Mouse (Mus musculus) liver, embryonic 15.5 days (tissue): ENCODE results near the gene Mapk14. TPM values are rescaled to one million over a fixed set of nuclear protein-coding genes. Genes with fewer than 3 reads are reported as not detected.
"Not testable (repeated sequence)": the region's sequence is repeated elsewhere in the genome, so short reads cannot be mapped to it uniquely, and the experiment has no call there.

Source experiments
- ATAC-seq: fragments of 200-750 bp; cut with Nextera tagmentation; 2 replicates; pipeline ENCODE4 v1.8.0; 2017; ENCODE audit warnings: moderate number of reproducible peaks, mild to moderate bottlenecking, moderate library complexity; ENCODE audit not compliant: insufficient read depth
- H3K27ac ChIP-seq: fragments of 300-500 bp; sonication (generic); replicated peaks from 2 replicates; pipeline ENCODE4 v1.5.1; 2015; ENCODE audit warnings: mild to moderate bottlenecking, inconsistent platforms
- H3K27me3 ChIP-seq: fragments of 300-500 bp; sonication (generic); 2 replicates; pipeline ENCODE4 v1.6.1; 2015; ENCODE audit warnings: mild to moderate bottlenecking, inconsistent platforms
- H3K36me3 ChIP-seq: fragments of 300-500 bp; sonication (generic); replicated peaks from 2 replicates; pipeline ENCODE4 v1.6.1; 2015; ENCODE audit warnings: moderate library complexity, mild to moderate bottlenecking, inconsistent platforms
- H3K4me1 ChIP-seq: fragments of 300-500 bp; sonication (generic); replicated peaks from 2 replicates; pipeline ENCODE4 v1.6.1; 2015; ENCODE audit warnings: inconsistent platforms
- H3K4me2 ChIP-seq: fragments of 300-500 bp; sonication (generic); 2 replicates; pipeline ENCODE4 v1.6.1; 2015; ENCODE audit warnings: moderate library complexity, mild to moderate bottlenecking, inconsistent platforms
- H3K4me3 ChIP-seq: fragments of 300-500 bp; sonication (generic); replicated peaks from 2 replicates; pipeline ENCODE4 v1.5.1; 2015; ENCODE audit warnings: mild to moderate bottlenecking, inconsistent platforms
- H3K9ac ChIP-seq: fragments of 300-500 bp; sonication (generic); 2 replicates; pipeline ENCODE4 v1.6.1; 2015; ENCODE audit warnings: moderate library complexity, mild to moderate bottlenecking, inconsistent platforms
- H3K9me3 ChIP-seq: fragments of 300-500 bp; sonication (generic); replicated peaks from 2 replicates; pipeline ENCODE4 v1.6.1; 2016; ENCODE audit warnings: inconsistent platforms
- WGBS: fragments of 180-500 bp; shearing (Covaris S2); methylation state at CpG from one replicate; pipeline ENCODE4 v1.1.7; 2015; ENCODE audit warnings: mixed read lengths; ENCODE audit not compliant: insufficient replicate concordance; 5-methylcytosine and 5-hydroxymethylcytosine counted together
- polyA plus RNA-seq: library from polyadenylated mRNA; unstranded; fragments of >200 nt; fragmentation: Nextera tagmentation; extraction: Ambion mirVana; gene quantifications from 2 replicates; pipeline ENCODE4 v1.2.1, GENCODE M21; 2015

Gene Mapk14
- polyA plus RNA-seq, 1 experiment from 2014 or later, result 29.0 TPM

DNA sequence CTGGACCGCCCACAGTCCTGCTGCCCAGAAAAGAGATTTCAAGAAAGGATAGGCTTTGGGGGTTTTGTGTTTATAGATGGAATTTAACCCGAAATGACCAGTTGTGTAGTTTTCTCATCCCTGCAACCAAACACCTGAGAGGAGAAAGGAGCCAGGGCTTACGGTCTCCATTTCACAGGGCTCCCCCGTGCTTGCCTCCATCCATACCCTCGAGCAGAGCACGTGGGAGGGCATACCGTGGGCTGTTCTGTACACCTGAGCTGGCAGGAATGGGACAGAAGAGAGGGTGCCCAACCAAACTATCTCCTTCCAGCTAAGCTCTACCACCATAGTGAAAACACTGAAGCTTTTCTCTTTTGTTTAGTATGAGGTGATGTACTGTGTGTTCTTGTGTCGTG lies 19.2 kb downstream of the Mapk14 start:
- Histone ChIP-seq H3K27ac (no peak overlapping the region), H3K9ac (no peak overlapping the region), H3K4me2 (no peak overlapping the region), H3K36me3 (peaks cover 35% of the 10 kb centered on the region), H3K4me1 (peaks cover 72% of the 10 kb centered on the region), H3K9me3 (no peaks in the 10 kb centered on the region), H3K4me3 (no peak overlapping the region), H3K27me3 (no peaks in the 10 kb centered on the region)
- 76% methylated on average over 8 of the region's 8 CpGs for WGBS
- no peak for ATAC-seq

GRCm38 (mm10) chr17:28711237-28711636 lies 20.1 kb downstream of the Mapk14 start:
- peaks cover 38% of the 10 kb centered on the region for H3K36me3 ChIP-seq
- 85% methylated on average over 6 of the region's 6 CpGs for WGBS
- peaks cover 65% of the 10 kb centered on the region for H3K4me1 ChIP-seq
- peak overlapping the region; percentile 7; the same call in 1 of the 2 replicates for H3K27ac ChIP-seq
- H3K4me2 ChIP-seq, result no peak overlapping the region
- no peak overlapping the region for H3K4me3 ChIP-seq
- no peak overlapping the region for H3K9ac ChIP-seq
- H3K27me3 ChIP-seq, result no peaks in the 10 kb centered on the region
- ATAC-seq, result no peak
- no peaks in the 10 kb centered on the region for H3K9me3 ChIP-seq

DNA sequence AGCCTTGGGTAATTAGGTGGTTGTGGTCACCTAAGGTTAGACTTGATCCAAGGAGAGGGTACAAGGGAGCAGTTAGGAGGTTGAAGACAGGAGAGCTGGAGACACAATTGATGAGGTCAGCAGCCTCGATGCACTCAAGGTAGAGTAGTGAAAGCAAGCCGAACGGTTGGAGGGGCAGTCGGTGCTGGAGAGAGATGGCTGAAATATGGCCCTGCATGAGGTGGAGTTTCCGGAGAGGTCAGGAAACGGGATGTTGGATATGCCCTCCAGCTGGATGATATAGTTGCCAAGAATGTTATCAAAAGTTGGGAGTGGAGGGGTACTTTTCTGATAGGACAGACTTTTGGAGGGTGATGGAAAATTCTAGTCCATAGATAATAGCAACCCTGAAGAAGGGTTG lies 21.2 kb downstream of the Mapk14 start:
- peaks cover 55% of the 10 kb centered on the region for H3K4me1 ChIP-seq
- H3K36me3 ChIP-seq, result peaks cover 48% of the 10 kb centered on the region
- 68% methylated on average over 6 of the region's 6 CpGs for WGBS

DNA sequence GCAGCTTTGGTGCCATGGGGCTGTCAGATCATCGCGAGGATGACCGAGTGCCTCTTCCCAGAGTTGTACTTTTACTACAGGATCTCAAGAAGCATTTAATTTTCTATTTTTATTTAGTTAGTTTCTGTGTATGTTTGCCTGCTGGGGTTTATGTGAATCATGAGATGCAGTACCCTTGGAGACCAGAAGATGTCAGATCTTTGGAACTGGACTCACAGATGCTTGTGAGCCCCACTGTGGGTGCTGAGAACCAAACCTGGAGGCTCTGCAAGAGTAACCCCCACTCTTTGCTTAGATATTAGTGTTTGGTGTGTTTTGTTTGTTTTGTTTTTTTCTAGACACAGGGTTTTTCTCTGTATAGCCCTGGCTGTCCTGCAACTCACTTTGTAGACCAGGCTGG lies 22.9 kb downstream of the Mapk14 start:
- no peaks in the 10 kb centered on the region for H3K9me3 ChIP-seq
- peaks cover 39% of the 10 kb centered on the region for H3K4me1 ChIP-seq
- H3K36me3 ChIP-seq, result peaks cover 62% of the 10 kb centered on the region
- no peaks in the 10 kb centered on the region for H3K27me3 ChIP-seq
- 94% methylated on average over 3 of the region's 3 CpGs for WGBS
- no peak overlapping the region for H3K27ac ChIP-seq
- no peak overlapping the region for H3K4me2 ChIP-seq
- no peak for ATAC-seq
- no peak overlapping the region for H3K9ac ChIP-seq
- no peak overlapping the region for H3K4me3 ChIP-seq

More for the DNA sequence above, 21.2 kb downstream of the Mapk14 start:
- ATAC-seq, result no peak
- Histone ChIP-seq H3K9ac (no peak overlapping the region), H3K27ac (no peak overlapping the region), H3K4me3 (no peak overlapping the region), H3K4me2 (no peak overlapping the region), H3K9me3 (no peaks in the 10 kb centered on the region), H3K27me3 (no peaks in the 10 kb centered on the region)

GRCm38 (mm10) chr17:28715832-28716548 lies 24.9 kb downstream of the Mapk14 start:
- peaks cover 21% of the 10 kb centered on the region for H3K4me1 ChIP-seq
- H3K27me3 ChIP-seq, result no peaks in the 10 kb centered on the region
- no peak overlapping the region for H3K4me3 ChIP-seq
- H3K36me3 ChIP-seq, result peaks cover 77% of the 10 kb centered on the region
- no peaks in the 10 kb centered on the region for H3K9me3 ChIP-seq
- no peak for ATAC-seq
- 66% methylated on average over 7 of the region's 7 CpGs for WGBS
- H3K4me2 ChIP-seq, result no peak overlapping the region
- H3K9ac ChIP-seq, result no peak overlapping the region
- no peak overlapping the region for H3K27ac ChIP-seq

DNA sequence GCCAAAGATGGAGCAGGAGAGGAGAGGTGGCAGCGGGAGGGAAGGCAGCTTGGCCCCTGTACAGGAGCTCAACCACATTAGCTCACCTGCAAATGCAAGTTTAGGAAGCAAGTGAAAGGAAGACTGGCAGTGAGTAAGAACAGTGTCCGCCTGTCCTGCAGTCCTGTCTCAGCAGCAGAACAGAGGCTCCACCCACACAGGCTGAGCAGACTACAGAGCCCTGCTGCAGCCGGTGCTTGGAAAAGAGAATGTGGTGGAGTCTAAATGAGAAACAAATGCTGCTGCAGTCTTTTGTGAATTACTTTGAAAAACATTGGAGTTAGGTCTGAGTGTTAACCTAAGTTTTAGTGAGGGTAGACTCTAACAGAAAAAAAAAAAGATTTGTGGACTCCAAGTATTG lies 26.4 kb downstream of the Mapk14 start:
- no peak overlapping the region for H3K9ac ChIP-seq
- no peak overlapping the region for H3K27ac ChIP-seq
- WGBS, result 74% methylated on average over 3 of the region's 3 CpGs
- peaks cover 88% of the 10 kb centered on the region for H3K36me3 ChIP-seq
- no peak for ATAC-seq
- H3K27me3 ChIP-seq, result no peaks in the 10 kb centered on the region
- H3K4me3 ChIP-seq, result no peak overlapping the region
- peaks cover 9% of the 10 kb centered on the region; the same call in 1 of the 2 replicates for H3K4me1 ChIP-seq
- H3K9me3 ChIP-seq, result no peaks in the 10 kb centered on the region
- H3K4me2 ChIP-seq, result no peak overlapping the region

GRCm38 (mm10) chr17:28725783-28726182 lies 34.7 kb downstream of the Mapk14 start, which contains the start of gene AC170998.1:
TSS of gene AC170998.1 (plus strand) at chr17:28726083.
- H3K4me3 ChIP-seq, result no peak within 1 kb of the TSS
- H3K9ac ChIP-seq, result no peak within 1 kb of the TSS
- H3K4me2 ChIP-seq, result no peak within 1 kb of the TSS
- H3K27ac ChIP-seq, result no peak within 1 kb of the TSS
- no peak for ATAC-seq
- no peaks in the 10 kb centered on the region for H3K9me3 ChIP-seq
- H3K4me1 ChIP-seq, result 0 out of 2 replicates have a peak, but pooled peaks cover 3% of the 10 kb centered on the region
- no peaks in the 10 kb centered on the region for H3K27me3 ChIP-seq
- peaks cover 97% of the 10 kb centered on the region for H3K36me3 ChIP-seq
- 75% methylated on average over 4 of the region's 4 CpGs for WGBS

DNA sequence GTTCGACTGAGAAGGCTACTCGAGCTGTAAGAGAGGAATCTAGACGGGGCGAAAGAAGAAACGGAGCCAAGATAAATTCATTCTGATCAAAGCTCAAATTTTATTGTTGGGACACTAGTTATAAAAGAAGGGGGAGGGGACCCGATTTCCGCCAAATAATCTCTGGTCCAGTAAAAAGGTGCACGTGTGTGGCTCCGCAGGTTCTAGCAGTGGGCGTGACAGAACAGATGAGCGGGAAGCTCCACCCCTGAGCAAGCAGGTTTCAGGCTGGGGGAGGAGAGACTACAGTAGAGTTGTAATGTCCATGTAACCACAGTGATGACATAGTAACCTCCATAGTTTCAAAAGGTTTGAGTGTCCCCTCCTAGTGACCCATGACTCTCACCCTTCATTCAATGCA lies 36.4 kb downstream of the Mapk14 start:
- not testable (repeated sequence) for H3K27ac ChIP-seq

DNA sequence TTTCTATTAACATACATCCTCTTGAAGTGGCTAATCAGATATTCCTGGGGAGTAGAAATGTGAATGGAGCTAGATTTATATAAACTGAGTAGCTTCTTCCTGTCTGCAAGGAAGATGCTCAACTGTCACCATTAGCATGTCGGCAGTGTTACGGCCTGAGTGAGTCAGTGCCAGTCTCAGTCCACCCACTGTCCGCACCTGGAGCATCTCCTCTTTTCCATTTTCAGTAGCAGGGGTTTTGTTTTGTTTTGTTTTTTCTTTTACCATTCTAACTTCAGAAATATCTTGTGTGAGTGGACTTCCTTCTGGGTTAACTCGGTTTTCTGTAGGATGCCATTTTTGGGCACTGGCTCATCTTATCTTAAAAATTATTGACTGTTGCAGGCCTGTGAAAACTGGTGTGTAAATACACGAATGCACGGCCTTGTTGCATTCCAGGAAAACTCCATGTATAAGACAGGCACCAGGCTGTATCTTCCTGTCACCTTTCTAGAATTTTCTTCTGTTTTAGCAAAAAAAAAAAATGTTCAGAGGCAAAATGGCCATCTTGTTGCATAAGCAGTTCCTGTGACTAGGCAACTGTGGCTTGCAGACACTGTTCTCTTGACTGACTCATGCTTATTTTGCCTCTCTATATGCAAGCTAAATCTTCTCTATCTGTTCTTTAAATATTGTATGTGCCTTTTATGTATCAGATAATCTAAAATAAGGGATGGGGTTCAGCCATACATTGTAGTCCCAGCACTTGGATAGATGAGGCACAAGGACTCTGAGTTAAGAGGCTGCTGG lies 44.4 kb downstream of the Mapk14 start:
- peaks cover 80% of the 10 kb centered on the region for H3K36me3 ChIP-seq
- no peak overlapping the region for H3K9ac ChIP-seq
- WGBS, result 58% methylated on average over 6 of the region's 6 CpGs
- H3K4me3 ChIP-seq, result no peak overlapping the region
- no peaks in the 10 kb centered on the region for H3K27me3 ChIP-seq
- H3K9me3 ChIP-seq, result no peaks in the 10 kb centered on the region
- H3K4me2 ChIP-seq, result no peak overlapping the region
- H3K27ac ChIP-seq, result no peak overlapping the region
- peaks cover 15% of the 10 kb centered on the region for H3K4me1 ChIP-seq
- no peak for ATAC-seq

More for the DNA sequence above, 36.4 kb downstream of the Mapk14 start:
- H3K4me1 ChIP-seq, H3K4me3 ChIP-seq, H3K27me3 ChIP-seq, H3K4me2 ChIP-seq, H3K9me3 ChIP-seq, H3K9ac ChIP-seq, ATAC-seq: not testable (repeated sequence)
- 85% methylated on average over 11 of the region's 11 CpGs for whole genome bisulfite sequencing
- H3K36me3 ChIP-seq, result peaks cover 97% of the 10 kb centered on the region

- peaks cover 15% of the 10 kb centered on the region for H3K4me1 ChIP-seq
- H3K27me3 ChIP-seq, result no peaks in the 10 kb centered on the region
- WGBS, result 46% methylated on average over 4 of the region's 4 CpGs
- no peak overlapping the region for H3K4me2 ChIP-seq
- H3K9ac ChIP-seq, result no peak overlapping the region
- ATAC-seq, result no peak
- no peaks in the 10 kb centered on the region for H3K9me3 ChIP-seq
- H3K27ac ChIP-seq, result no peak overlapping the region
- no peak overlapping the region for H3K4me3 ChIP-seq
- H3K36me3 ChIP-seq, result peaks cover 80% of the 10 kb centered on the region
Measured at GRCm38 (mm10) chr17:28736486-28736885, 45.4 kb downstream of the Mapk14 start.

- Histone ChIP-seq H3K9ac (no peak overlapping the region), H3K9me3 (no peaks in the 10 kb centered on the region), H3K4me3 (no peak overlapping the region), H3K36me3 (peaks cover 80% of the 10 kb centered on the region), H3K27me3 (no peaks in the 10 kb centered on the region), H3K4me2 (no peak overlapping the region), H3K4me1 (peaks cover 15% of the 10 kb centered on the region), H3K27ac (no peak overlapping the region)
- WGBS, result 53% methylated on average over 4 of the region's 4 CpGs
- no peak for ATAC-seq
Measured at GRCm38 (mm10) chr17:28737973-28738372, 46.8 kb downstream of the Mapk14 start.
